Mouse (Mus musculus): ENCODE data around the gene Ruvbl2.
A peak's percentile ranks its signal among the peaks of the same experiment; 100 is the strongest.

The Ruvbl2 gene

GRCm38 (mm10) chr7:45460860-45461314, 23.0 kb upstream of the Ruvbl2 start:
- DNase-seq: peak; percentile 26

DNA sequence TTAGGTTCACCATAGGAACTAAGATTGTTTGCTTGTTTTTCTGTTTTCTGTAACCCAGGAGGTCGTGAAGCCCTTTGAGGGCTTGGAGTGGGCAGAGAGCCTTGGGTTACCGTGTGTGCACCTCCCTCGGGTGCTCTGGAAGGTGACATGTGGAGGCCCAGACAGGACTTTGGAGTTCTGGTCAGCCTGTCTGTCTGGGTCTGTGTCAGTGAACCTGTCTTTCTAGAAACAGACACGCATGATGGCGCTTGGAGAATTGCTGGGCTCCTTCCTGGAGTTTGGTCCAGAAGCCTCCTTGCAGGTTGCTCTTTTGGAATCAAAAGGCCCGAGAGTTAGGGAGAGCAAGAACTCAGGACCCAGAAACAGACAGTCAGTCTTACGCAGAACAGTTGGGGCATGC, 22.5 kb upstream of the Ruvbl2 start:
- no peak for DNase-seq

DNA sequence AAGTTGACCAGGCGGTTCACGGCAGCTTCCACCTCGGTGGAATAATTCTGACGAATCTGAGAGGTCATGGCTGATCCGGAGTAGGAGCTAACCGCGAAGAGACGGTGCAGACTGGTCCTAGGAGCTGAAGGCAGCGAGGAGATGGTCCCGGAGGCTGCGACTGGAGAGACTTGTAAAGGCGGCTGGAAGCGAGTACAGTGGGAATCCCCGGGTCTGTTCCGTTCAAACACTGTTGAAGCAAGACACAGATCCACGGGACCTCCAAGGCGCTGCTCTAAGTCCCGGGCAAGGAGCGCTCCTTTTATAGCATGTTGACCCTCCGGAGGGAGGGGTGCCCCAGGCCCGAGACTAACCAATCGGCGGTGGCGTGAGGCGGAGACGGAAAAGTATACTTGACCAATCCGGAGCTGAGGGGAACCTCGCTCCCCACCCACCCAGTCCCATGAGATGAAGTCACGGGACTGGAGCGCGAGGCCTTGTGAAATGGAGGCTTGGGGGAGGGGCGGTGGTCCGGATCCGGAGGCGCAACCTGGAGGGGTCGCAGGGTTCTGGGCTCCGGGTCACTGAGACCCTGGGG, 21.8 kb upstream of the Ruvbl2 start, which contains the start of gene Ftl1:
Gene Ftl1 (minus strand): TSS at position 321 of the 577 bp plus-strand sequence.
- DNase-seq: peak; percentile 95

GRCm38 (mm10) chr7:45458748-45459563, 21.1 kb upstream of the Ruvbl2 start:
- peak; percentile 87 for DNase-seq

GRCm38 (mm10) chr7:45457204-45458060, 19.5 kb upstream of the Ruvbl2 start:
- no peak for DNase-seq

DNA sequence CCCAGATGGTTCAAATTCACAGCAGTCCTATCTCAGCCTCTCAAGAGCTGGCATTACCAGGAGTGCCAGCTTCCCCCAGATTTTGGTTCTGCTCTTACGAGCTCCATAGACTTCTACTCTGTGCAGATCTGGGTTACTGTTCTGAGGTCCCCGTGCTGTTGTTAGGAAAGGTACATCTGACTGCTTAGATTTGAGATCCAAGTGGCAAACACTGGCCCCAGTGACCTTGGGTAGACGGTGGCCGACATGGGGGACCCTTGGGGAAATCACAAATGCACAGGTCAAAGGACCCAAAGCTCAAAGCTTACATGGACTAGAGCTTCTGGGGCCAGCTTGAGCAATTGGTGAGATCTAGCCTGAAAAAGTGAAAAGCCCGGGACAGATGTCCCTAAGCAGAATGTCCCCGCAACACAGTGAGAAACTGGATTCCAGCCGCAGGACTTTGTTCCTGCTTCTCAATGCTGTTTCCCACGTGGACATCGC, 18.9 kb upstream of the Ruvbl2 start:
- DNase-seq: no peak

DNA sequence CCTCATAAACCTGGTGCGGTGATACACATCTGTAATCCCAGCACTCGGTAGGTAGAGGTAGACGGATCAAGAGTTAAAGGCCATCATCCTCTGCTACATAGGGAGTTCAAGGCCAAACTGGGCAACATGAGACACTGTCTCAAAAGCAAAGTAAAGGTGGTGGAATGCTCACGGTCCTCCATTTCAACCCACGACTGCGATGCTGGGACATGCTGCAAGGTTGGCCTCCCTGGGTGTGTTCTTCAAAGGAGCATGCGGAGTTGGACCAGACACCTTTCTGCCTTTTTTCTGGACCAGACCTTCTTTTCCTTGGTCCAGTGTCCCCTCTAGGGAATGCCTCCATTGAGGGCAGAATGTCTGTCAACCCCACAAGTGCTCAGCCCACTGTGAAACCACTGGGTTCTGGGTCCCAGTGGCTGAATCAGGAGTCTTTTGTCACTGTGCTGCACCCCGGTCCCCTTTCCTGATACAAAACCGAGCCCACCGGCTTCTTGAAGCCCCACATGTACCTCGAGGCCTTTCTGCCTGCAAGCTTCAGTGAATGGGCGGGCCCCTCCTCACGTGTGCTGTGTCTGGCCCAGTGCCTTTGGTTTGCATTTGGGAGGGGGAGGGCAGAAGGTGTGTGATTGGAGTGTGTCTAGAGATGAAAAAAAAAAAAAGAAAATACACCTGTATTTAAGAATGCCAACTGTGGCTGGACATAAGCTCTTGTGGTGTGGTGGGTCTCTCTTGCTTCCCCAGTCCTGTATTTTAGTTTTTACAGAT, 18.2 kb upstream of the Ruvbl2 start:
- DNase-seq: no peak

GRCm38 (mm10) chr7:45454971-45455370, 17.1 kb upstream of the Ruvbl2 start:
- DNase-seq: no peak

GRCm38 (mm10) chr7:45451344-45451982, 13.6 kb upstream of the Ruvbl2 start:
- DNase-seq: peak; percentile 85

DNA sequence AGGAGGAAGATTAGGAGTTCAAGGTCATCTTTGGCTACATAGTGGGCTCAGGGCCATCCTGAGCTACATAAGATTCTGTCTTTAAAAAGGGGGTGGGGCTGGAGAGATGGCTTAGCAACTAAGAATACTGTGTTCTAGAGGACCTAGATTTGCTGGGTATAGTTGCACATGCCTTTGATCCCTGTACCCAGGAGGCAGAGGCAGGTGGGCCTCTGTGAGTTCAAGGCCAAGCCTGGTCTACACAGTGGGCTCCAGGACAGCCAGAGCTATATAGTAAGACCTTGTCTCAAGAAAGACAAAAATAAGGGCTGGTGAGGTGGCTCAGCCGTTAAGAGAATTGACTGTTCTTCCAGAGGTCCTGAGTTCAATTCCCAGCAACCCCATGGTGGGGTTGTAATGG, 12.1 kb upstream of the Ruvbl2 start:
- DNase-seq: no peak

DNA sequence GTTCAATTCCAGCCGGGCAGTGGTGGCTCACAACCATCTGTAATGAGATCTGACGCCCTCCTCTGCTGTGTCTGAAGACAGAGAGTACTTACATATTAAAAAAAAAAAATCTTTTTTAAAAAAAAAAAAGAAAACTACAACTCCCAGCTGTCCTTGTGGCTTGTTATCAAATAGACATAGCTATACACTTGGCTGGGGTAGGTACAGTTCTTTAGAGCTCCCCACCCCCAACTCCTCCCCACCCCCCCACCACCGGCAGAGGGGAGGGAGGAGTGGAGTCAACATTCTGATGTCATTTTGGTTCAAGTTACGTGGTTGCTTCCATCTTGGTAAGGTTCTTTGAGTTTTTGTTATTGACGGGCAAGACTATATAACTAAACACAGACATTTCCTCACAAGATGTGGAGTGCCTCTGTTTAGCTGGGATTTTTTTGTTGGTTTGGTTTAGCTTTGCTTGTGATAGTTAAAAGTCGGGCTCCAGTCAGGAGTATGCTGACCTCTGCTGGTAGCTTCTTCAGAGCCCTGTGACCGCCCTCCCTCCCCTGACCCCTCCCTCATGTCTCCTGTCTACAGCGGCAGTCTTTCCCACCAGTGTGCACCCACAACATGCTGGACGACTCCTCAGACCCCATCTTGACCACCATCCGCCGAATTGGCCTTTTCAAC, 9.6 kb upstream of the Ruvbl2 start:
- peak; percentile 20 for DNase-seq

DNA sequence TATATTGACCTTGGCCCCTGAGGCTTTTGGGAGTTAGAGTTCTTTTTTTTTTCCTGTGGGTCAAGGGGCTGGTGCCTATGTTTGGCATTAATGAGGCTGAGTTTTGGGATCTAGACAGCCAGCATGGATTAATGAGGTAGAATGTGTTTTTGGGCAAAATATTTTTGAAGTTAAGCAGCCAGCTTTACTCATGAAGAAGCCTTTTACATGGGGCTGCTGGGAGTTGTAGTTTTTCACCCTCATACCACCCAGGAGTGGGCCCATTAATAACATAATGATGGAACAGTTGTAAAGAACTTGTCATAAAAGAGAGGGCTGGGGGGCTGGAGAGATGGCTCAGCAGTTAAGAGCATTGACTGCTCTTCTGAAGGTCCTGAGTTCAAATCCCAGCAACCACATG, 8.7 kb upstream of the Ruvbl2 start:
- no peak for DNase-seq

DNA sequence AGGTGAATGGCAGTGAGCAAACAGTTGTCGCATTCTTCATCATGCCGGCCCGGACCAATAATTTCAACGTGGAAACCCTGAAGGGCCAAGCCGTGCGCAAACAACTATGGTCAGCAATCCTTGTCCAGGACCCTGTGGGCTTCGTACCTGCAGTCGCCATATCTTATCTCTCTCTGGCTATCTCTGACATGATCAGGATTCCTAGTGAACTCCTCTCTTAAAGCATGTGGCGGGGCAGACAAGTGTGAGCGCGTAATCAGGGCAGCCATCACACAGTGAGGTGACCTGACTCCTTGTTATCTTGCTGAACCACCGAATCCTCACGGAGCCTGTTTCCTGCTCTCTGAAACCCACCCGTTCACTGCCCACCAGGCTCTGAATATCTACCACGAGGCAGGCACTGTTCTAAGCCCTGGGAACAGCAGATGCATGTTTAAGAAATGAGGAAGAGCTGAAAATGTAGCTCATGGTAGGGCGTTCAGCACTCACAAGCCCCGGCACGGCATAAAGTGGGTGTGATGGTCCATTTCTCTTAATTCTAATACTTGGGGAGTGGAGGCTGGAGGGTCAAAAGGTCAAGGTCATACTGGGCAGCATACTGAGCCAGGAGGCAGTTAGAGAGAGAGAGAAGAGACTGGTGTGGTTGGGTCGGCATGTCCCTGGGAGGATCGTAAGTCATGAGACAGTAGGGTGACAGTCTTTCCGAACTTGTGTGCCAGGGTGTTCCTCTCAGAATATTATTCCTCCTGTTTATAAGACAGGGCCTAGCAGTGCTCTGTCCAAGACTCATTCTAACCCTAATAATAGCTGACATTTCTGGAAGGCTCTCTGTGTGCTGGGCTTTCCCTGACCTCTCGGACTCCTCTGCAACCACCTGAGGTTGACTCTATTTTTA, 5.9 kb upstream of the Ruvbl2 start:
- no peak for DNase-seq

DNA sequence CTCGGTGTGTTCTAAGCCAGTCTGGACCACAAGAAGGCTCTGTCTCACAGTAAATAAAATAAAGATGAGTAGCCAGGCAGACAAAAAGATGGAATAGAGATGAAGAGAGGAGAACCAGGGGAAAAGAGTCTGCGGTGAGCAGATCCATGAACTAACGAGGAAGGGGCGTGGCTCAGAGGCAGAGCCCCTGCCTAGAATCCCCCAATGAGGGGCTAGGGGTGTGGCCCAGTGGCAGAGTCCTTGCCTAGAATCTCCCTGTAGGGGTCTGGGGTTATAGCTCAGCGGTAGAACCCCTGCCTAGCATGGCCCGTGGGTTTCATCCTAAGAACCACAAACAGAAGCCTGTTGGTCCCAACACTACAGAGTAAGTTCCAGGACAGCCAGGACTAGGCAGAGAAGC, 850 bp downstream of the Ruvbl2 start:
- DNase-seq: no peak

GRCm38 (mm10) chr7:45436444-45436843, 1.5 kb downstream of the Ruvbl2 start:
- no peak for DNase-seq

- no peak for DNase-seq
Measured at GRCm38 (mm10) chr7:45435038-45435437, 2.9 kb downstream of the Ruvbl2 start.

GRCm38 (mm10) chr7:45434203-45435015, 3.5 kb downstream of the Ruvbl2 start, which contains the start of gene Gys1:
Gys1 (plus strand) TSS chr7:45434844.
- peak; percentile 100 for DNase-seq

DNA sequence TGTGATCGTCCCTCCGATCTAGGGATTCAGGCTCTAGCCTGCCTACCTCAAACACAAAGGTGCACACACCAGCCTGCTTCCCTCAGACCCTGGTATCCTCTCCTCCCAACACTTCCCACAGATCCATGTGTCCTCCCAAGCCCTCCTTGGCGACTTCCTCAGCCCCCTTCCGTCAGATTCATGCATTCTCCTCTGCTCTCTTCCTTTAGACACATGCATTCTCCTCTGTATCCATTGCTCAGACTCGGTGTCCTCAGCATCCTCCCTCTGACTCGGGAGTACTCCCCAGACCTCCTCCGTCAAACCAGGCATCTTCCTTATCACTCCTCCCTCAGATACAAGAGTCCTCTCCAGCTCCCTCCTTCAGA, 4.1 kb downstream of the Ruvbl2 start:
- DNase-seq: no peak

GRCm38 (mm10) chr7:45426556-45426955, 11.3 kb downstream of the Ruvbl2 start:
- no peak for DNase-seq
